Mouse (Mus musculus): ENCODE data around the gene Golm1.
"Not testable (repeated sequence)": the region's sequence is repeated elsewhere in the genome, so short reads cannot be mapped to it uniquely, and the experiment has no call there.

The Golm1 gene

GRCm38 (mm10) chr13:59675151-59676011, at the start of gene Golm1:
Gene Golm1, minus strand, starts transcription at chr13:59675811.
- peak; percentile 23 to 29 for DNase-seq (ENCODE audit: low read depth in 2 of 2, low spot score in 2 of 2)

DNA sequence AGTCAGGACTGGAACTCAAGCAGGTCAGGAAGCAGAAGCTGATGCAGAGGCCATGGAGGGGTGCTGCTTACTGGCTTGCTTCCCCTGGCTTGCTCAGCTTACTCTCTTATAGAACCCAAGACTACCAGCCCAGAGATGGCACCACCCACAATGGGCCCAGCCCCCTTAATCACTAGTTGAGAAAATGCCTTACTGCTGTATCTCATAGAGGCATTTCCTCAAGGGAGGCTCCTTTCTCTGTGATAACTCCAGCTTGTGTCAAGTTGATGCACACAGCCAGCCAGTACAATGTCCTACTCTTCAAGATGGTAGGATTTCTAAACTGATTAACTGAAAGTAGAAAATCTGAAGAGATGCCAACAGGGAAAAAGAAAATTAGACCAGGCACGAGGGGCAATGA, 46.5 kb upstream of the Golm1 start:
- DNase-seq (ENCODE audit: low read depth in 2 of 2, low spot score in 2 of 2), result not testable (repeated sequence)

DNA sequence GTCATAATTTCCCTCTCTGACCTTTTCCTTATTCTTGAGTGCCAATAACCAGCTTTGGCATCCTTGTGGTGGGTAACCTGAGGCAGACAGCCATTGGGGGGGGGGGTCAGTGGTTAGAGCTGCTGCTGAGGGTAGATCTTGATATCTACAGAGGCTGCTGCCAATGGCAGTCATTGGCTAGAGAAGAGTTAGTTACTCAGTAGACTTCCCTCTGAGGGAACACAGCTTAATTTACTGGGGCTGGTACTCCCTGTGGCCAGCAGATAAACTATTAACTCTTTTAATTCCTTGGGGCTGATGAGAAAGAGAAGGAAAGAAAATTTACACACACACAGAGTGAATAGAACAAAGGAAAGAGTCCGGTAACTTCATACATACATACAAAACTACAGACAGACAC, 43.9 kb upstream of the Golm1 start:
- no peak for DNase-seq (ENCODE audit: low read depth in 2 of 2, low spot score in 2 of 2)

DNA sequence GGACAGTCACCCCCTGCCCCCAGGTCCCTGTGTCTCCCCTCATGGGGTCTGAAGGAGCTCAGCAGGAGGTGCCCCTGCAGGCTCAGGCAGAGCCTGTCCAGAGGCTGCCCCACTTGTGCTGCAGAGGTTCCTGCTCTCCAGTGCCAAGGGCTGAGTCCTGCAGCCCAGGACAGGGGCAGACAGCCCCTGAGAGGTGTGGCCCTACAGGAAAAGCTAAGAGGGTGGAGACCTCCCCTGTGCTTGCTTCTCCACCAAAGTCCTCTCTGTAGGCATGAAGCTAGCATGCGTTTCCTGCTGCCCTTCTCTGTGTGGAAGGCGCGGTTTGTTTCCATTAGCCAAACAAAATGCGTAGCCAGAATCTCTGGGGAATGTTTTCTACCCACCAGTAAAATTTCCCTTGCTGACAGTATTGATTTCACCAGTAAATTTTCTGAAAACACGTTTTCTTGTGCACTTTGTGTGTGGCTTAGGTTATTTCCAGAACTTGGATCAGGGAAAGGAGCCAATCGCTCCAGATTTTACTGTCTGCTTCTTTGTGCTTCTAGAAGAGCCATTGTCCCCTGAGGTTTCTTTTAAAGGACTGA, 43.3 kb upstream of the Golm1 start:
- not testable (repeated sequence) for DNase-seq (ENCODE audit: low read depth in 2 of 2, low spot score in 2 of 2)

DNA sequence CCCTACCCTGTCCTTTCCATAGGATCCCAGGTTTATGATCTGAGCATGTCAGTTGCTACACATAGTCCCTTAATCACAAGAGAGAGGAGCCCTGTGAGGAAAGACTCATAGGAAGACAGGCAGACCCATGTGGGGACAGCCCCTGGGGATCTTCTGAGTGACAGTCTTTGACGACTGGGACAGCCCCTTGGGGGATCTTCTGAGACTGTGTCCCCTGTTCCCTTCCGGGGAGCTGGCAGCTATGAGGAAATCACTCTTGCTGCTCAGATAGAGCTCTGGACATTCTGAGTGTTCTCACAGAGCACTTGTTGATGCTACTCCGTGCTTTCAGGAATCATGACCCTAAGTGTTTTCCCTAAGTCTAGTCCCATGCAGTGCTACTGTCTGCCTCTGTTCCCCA, 38.1 kb upstream of the Golm1 start:
- no peak for DNase-seq (ENCODE audit: low read depth in 2 of 2, low spot score in 2 of 2)

- not testable (repeated sequence) for DNase-seq (ENCODE audit: low read depth in 2 of 2, low spot score in 2 of 2)
These were observed 36.4 kb upstream of the Golm1 start, which contains the start of gene Spata31d1b for GRCm38 (mm10) chr13:59711984-59712383. Gene Spata31d1b, plus strand, starts transcription at chr13:59712284.

DNA sequence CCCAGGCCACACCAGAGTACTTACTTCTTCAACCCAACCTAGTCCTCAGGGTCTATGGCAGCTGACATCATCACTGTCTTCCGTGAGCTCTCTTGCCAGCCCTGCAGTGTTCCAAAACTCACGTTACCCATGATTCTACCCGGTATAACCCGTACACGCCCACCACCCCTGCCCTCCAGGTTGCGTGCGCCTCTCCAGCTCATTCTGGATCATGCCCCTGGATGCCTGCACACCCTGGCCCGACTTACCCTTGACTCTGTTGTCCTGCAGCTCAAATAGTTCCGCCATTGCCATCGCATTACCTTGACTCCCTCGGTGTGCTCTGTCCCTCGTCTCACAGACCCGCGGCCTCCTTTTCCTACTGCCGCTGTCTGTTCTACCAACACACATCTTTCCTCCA, 34.6 kb upstream of the Golm1 start, which contains the start of gene Spata31d1a:
Gene Spata31d1a, minus strand, starts transcription at position 101 of the 400 bp plus-strand sequence.
- DNase-seq (ENCODE audit: low read depth in 2 of 2, low spot score in 2 of 2), result no peak

GRCm38 (mm10) chr13:59704562-59704961, 29.0 kb upstream of the Golm1 start:
- peak; percentile 14 to 46 for DNase-seq (ENCODE audit: low read depth in 2 of 2, low spot score in 2 of 2)

DNA sequence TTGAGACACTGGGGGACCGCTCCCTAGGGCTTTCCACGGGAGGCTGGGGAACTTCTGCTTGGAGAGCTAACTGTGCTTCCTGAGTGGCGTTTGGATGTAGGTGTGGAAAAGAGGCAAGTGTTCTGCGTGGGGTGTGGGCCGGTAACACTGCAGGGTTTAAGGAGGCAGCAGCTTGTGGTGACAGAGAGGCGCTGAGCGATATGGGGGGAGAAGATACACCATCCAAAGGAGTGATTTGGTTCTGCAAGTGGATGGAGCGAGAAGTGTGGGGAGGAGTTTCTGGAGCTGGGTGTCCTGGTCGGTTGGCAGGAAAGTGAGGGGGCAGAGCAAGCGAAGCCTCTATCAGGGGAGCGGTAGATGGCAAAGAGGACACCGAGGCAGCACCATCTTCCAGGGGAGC, 27.9 kb upstream of the Golm1 start:
- no peak for DNase-seq (ENCODE audit: low read depth in 2 of 2, low spot score in 2 of 2)

GRCm38 (mm10) chr13:59700137-59700536, 24.5 kb upstream of the Golm1 start:
- not testable (repeated sequence) for DNase-seq (ENCODE audit: low read depth in 2 of 2, low spot score in 2 of 2)

- DNase-seq (ENCODE audit: low read depth in 2 of 2, low spot score in 2 of 2), result no peak
These were observed 23.5 kb upstream of the Golm1 start for GRCm38 (mm10) chr13:59699131-59699530.

DNA sequence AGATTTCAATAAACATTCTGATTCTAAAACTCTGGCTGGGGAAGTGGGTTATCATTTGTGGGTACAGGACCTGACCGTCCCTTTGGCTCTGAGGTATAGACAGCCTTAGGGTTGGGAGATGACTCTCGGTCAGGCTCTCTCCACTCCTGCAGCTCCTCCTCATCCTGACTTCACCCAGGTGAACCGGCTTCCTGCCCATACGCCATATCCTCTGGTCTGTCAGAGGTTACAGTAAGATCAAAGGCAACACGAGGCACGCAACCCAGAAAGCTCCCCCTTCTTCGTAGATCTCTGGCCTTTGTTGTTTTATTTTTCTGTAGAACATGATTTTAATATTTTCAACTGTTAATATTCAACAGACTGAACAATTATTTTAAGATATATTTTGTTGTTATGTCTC, 20.2 kb upstream of the Golm1 start:
- DNase-seq (ENCODE audit: low read depth in 2 of 2, low spot score in 2 of 2), result peak; percentile 37 to 45

DNA sequence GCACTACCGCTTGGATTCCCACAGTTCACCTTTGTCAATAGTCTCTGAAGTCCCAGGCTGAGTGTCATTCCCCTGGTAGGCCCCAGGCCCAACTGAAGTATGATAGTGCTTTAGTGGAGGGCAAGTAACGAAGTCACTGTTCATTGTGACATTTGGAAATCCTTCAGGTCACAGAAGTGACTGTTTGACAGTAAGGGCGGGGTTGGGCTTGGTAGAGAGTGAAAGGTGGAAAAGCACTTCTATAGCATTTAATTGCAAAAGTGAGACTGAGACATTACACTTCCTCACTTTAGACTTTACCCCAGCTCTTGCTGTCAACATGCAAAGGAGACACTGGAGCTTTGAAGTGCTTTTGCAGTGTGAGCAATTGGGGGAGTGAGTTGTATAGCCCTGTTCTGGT, 18.4 kb upstream of the Golm1 start, which contains the start of gene 4921517D22Rik:
Gene 4921517D22Rik, minus strand, starts transcription at position 101 of the 400 bp plus-strand sequence.
- no peak for DNase-seq (ENCODE audit: low read depth in 2 of 2, low spot score in 2 of 2)

DNA sequence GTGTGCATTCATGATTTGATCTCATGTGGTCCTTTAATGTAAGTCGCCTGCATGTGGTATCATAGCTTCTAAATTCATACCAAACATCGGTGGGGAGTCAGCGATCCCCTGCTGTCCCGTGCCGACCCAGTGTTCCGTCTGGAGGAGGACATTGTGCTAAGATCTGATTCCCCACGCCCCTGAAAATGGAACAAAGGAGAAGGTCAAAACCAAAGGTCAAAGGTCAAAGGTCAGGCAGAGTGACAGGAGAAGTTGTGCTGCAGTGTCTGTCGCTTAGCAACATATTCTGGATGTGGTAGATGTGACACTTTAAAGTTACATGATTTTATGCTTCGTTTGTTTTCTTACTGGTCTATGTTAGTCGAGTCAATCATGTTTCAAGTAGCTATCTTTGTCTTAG, 15.9 kb upstream of the Golm1 start:
- no peak for DNase-seq (ENCODE audit: low read depth in 2 of 2, low spot score in 2 of 2)

DNA sequence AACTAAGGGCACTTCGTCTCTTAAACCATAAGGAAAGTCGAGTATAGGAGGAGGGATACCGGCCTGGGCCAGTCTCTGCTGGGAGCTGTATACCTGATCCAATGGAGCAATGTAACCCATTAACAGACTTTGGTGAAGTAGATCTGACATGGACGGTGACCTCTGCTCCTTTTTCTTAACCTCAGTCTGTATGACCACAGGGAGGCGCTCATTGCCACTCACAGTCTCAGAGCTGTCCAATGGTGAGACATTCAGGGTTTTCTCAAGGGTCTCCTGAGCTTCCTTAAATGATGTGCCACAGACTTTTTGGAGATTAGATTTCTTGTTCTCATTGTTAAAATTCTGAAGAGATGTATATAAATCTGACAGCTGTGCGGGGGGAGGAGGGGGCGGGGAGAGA, 15.0 kb upstream of the Golm1 start:
- no peak for DNase-seq (ENCODE audit: low read depth in 2 of 2, low spot score in 2 of 2)

DNA sequence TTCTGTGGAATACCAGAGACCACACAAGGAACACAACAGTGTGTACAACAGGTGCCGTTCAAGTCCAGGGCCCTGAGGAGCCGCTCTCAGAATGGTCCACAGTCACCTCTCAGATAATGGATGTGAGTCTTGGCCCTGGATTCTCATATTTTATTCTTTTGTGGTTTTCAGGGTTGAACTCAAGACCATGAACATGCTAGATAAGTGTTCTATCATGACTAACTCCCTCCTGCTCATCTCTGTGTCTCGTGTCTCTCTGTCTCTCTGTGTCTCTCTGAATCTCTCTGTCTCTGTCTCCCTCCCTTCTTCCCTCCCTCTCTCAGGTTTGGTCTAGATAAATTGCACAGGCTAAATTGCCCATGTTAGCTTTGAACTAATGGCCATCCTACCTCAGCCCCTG, 14.2 kb upstream of the Golm1 start:
- no peak for DNase-seq (ENCODE audit: low read depth in 2 of 2, low spot score in 2 of 2)

DNA sequence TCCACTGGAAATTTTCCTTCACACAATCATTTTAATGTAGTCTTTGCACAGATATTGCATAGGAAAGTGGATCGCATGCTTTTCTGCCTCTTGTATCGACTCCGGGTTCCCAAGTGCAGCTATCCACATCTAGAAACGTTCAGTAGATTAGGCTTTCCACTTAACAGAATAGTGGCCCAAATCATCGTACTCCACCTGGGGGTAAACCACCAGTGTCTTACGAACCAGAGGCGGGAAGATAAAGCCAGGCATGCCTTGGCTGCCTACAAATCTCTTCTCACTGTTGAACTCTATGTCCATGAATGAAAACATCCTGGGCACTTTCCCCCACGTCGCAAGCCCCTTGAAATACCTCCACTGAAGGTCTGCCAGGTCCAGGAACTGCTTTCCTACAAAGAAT, 13.7 kb upstream of the Golm1 start:
- no peak for DNase-seq (ENCODE audit: low read depth in 2 of 2, low spot score in 2 of 2)

GRCm38 (mm10) chr13:59688338-59688770, 12.7 kb upstream of the Golm1 start:
- peak in 1 of 2 experiments; percentile 24 for DNase-seq (ENCODE audit: low read depth in 2 of 2, low spot score in 2 of 2)

- no peak for DNase-seq (ENCODE audit: low read depth in 2 of 2, low spot score in 2 of 2)
These were observed 9.6 kb upstream of the Golm1 start for GRCm38 (mm10) chr13:59685236-59685635.

GRCm38 (mm10) chr13:59682629-59683028, 7.0 kb upstream of the Golm1 start:
- no peak for DNase-seq (ENCODE audit: low read depth in 2 of 2, low spot score in 2 of 2)

DNA sequence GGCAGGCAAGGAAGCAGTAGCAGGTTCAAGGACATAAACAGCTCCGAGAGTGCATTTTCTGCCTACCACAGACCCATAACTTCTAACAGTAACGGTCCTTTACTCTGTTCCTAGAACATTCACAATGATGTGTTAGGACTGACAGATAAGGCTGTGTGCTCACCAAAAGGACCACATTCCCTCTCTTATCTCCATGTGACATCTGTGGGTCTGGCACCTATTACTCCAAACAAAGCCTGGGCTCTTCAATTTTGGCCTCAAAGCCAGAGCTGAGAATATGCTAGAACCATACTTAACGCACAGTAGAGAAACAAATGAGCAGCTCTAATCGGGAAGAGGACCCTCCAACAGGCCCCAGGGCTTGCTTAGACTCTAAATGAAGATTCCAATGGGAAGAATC, 4.3 kb upstream of the Golm1 start:
- no peak for DNase-seq (ENCODE audit: low read depth in 2 of 2, low spot score in 2 of 2)

- no peak for DNase-seq (ENCODE audit: low read depth in 2 of 2, low spot score in 2 of 2)
These were observed 3.7 kb upstream of the Golm1 start for GRCm38 (mm10) chr13:59679306-59679705.
